Mouse (Mus musculus) lung, postnatal 25 days (tissue): ENCODE measurements around the gene Slc25a36.

Experiments used
- DNase-seq: peaks from one replicate; pipeline ENCODE4 v3.0.0; 2022; ENCODE audit warnings: low spot score

Gene Slc25a36

DNA sequence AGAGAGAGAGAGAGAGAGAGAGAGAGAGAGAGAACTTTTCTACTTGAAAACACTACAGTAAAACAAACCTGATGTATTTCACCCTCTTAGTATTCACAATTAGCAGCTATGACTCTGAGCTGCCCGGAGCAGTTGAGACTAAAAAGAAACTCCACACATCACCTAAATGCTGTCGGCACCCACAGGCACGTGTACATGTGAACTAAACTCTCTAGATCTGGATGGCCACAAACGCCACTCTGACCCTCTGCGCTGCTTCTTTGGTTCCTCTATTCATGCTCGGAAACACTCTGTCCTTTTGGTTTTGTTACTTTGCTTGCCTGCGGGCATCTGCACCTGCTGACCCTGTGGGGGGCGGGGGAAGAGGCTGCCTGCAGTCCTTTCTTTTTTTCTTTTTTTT lies 69.3 kb downstream of the Slc25a36 start:
- no peak for DNase-seq

DNA sequence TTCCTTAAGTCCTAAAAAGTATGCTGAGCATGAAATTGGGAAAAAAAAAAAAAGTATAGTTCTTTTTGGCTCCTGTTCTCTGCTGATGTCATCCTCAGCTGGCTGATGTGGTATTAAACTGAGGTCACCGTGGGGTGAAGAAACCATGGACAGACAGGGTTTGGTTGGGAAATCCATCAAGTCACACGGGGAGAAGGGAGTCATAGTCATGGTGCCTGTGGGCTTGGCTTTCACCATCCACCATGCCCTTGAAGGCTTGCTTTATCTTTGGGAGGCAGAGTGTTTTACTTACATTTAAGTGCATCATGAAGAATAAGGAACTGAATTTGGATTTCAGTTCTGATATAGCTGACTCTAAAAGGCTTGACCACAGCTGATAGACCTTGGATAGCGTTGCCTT lies 72.9 kb downstream of the Slc25a36 start:
- no peak for DNase-seq

DNA sequence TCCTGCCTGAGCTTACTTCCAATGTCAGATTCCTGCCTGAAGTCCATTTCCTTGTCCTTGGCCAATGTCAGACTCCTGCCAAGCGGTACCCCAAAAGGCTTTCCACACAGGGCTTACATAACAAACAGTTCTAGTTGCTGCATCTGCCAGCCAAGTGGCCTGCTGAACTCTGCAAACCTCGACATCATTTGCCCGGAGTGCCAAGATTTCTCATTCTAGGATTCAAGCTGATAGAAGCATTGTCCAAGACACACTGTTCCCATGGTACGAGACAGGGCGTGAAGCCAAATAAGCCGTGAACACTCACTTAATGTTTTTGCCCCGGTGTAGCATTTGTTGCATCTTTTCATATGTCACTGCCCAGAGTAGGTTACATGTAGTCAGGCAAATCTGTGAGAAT lies 74.3 kb downstream of the Slc25a36 start:
- DNase-seq: no peak

DNA sequence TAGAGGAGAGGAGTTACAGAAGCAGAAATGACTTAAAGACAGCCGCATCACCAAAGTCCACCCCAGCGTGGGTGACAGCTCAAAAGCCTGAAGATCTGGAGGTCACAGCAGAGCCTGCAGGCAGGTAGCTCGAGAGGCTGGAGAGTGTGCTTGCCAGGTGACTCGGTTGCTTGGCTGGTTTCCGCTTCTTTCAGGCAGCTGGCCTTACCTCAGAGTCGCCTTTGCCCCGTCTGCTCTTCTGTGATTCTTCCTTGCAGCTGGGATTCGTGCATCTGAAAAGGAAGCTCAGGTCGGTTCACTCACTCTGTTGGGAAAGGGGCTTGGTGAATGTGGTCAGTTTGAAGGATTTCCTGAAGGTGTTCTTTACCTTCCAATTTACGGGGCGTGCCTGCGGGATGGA lies 83.6 kb downstream of the Slc25a36 start:
- DNase-seq: no peak

DNA sequence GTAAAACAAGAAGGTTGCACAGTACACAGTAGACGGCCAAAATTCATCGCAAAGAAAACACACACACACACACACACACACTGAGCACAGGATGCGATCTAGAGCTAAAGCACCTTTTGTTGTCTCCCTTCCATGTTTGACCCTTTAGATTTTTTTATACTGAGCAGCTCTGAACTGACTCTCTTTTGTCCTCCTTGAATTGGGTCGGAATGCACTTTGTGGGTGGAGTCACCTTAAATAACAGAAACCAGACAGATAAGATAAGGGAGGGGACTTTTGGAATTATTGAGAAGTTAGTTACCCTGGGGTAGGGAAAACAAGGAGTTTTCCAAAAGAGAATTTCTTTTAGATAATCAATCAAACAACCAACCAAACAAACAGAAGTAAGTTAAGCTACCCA lies 85.0 kb downstream of the Slc25a36 start:
- DNase-seq: no peak
